Mouse (Mus musculus): ENCODE measurements around the gene Majin.

DNA sequence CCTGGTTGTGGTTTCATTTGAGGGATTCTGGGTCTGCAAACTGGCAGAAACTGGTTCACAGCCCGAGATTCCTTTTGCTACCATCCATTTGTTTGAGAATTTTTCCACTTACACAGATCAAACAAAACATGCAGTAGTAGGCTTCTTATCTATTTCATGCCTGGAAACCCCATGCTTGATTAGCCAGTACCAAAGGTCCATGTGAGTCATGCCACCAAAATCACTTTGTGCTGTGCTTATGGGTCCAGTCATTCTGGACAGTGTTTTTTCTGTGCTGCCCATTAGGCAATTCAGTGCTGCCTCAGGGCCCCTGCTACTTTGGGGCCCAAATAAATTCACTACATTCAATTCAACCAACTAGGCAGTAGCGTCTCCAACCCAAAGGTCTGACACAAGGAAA is 20.1 kb downstream of the Majin start:
- TF ChIP-seq CTCF (IDR thresholded peaks at IDR 0.05; ENCODE audit: extremely low read depth, insufficient read depth, insufficient read length, insufficient replicate concordance) (no peak), POLR2A (IDR thresholded peaks at IDR 0.05; ENCODE audit: low read depth, low read length) (no peak)

All from spleen, adult 2 months (tissue).